Mouse (Mus musculus) central nervous system, embryonic 11.5 days (tissue): ENCODE measurements around the gene Smdt1. TPM values are rescaled to one million over a fixed set of nuclear protein-coding genes. Genes with fewer than 3 reads are reported as not detected.

Experiments used
- polyA plus RNA-seq: library from polyadenylated mRNA; depleted of rRNA; stranded (reverse); fragments of >200 nt; gene quantifications from 2 replicates; pipeline ENCODE4 v1.2.3, GENCODE M21; 2012; rRNA removed

Gene Smdt1
- polyA plus RNA-seq: 188 and 236 TPM in 2 replicates

DNA sequence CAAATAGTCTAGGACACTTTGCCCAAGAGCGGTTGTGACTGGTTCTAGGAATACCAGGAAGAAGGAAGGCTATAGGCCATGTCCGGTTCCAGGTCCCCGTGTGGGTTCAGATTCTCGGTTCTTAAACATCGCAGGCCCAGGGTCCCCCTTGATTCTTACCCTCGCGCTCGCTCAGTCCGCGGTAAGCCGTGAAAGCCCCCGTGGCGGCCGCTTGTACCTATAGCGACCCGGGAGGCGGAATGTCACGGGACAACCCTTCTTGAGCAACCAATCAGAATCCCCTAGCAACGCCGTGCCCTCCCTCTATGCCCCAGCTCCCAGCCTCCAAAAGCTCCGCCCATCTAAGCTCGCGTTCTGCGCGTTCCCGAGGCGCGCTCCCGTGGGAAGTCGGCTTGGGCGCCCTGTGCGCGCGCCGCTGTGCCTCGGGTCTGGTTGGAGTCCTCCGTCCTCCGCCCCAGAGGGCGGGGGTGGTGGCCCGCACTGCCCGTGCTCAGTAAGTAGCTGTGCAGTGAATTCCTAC is at the start of gene Smdt1, which contains the start of the genes Naga and Pheta2:
Gene Smdt1, plus strand, starts transcription at position 367 of the 520 bp plus-strand sequence.
Gene Naga, minus strand, starts transcription at position 333 of the 520 bp plus-strand sequence.
Gene Pheta2, plus strand, starts transcription at position 350 of the 520 bp plus-strand sequence.

DNA sequence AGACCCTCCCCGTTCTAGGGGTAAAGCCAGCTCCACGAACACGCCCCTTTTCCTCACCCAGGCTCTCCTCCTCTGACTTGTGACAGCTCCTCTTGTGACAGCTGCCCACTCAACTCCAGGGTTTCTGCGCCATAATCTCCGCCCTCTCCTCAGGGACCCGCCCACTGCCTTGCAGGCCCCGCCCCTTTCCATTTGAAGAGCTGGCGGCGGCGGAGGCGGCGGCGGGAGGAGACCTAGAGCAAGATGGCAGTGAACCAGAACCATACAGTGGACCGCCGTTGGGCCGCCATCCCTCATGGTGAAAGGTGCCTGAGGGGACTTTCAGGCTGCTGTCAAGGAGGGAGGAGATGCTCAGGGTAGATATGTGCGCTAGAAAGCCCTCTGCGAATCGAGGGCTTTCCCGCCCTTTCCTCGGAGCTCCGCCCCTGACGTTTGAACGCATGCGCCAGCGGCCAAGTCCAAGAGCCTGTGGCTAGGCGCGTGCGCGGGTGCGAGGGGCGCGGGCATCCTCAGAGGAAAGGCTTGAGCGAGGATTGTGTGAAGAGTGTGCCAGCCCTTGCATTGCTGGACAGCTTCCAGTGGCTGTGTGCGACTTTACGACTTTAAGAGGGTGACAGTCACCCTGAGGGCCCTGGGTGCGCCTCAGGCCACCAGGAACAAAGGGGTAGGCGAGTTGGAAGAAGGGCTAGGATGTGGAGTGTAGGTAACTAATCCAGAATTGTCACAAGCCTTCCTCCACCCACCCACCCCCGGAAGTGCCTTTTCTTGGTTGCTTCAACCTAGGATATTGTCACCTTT is 39.8 kb upstream of the Smdt1 start, which contains the start of gene Wbp2nl:
Gene Wbp2nl, plus strand, starts transcription at position 191 of the 798 bp plus-strand sequence.

DNA sequence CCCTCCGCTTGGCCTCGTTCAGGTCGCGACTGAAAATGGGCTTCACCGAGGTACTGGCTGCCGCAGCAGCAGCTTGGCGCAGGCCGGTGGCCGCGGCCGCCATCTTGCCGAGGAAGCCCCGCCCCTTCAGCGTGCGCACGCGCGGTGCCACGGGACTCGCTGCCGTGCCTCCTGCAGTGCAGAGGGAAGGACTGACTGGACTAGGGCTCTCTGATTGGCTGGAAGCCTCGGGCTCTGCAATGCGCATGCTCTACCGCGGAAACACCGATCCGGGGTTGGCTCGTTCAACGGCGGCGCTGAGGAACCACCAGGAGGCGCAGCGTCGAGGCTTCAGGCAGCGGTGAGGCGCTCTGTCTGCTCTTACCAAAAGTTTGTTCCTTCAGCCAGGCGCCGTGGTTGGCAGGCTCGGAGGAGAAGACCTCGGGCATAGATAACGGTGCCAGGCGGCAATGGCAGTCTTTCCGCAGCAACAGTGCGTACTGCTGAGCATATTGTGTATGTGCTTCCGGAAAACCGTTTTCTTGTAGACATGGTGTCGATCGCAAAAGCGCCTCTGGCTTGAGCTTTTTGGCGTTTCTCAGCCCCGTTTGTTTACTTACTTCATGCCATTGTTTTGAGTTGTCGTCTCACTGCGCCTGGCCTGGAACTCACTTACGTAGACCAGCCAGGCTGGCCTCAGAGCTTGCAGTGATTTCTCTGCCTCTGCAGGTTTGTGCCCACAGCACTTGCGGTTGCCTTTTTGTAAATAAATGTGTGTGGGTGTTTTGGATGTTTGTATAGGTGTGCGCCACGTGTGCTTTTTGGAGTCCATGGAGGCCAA is 15.6 kb downstream of the Smdt1 start, which contains the start of gene Ndufa6:
Gene Ndufa6, minus strand, starts transcription at position 197 of the 820 bp plus-strand sequence.

DNA sequence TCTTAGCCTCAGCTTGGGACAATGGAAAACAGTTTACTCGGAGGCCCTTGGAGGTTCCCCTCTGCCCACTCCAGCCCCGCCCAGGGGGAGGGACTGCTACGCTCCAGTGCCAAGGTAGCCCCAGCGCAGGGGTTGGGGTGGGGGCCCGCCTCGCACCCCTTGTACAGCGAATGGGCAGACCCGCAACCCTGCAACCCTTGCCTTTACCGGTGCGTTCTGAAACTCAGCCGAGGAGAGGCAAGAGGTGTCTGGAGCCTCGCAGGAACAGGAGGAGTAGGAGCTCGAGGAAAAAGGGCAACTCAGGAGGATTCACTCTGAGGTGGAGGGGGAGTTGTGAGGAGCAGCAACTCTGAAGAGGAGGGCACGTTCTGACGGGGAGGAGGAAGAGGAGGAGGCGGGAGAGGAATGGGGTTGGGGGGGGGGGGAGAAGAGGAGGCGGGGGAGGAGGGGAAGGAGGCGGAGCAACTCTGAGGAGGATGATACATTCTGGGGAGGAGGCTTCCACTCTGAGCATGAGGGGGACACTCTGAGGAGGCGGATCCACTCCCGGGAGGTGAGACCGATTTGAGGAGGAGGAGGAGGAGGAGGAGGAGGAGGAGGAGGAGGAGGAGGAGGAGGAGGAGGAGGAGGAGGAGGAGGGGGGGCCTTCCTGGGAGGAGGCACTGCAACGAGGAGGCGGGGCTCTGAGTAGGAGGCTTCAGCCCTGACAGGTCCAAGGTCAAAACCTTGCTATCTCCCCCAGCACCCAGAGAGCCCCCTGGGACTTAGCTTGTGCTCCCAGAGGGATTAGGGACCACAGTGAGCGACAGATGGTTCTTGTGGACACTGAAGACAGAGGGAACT is 41.3 kb downstream of the Smdt1 start, which contains the start of gene Cyp2d22:
Gene Cyp2d22, minus strand, starts transcription at position 390 of the 843 bp plus-strand sequence.

DNA sequence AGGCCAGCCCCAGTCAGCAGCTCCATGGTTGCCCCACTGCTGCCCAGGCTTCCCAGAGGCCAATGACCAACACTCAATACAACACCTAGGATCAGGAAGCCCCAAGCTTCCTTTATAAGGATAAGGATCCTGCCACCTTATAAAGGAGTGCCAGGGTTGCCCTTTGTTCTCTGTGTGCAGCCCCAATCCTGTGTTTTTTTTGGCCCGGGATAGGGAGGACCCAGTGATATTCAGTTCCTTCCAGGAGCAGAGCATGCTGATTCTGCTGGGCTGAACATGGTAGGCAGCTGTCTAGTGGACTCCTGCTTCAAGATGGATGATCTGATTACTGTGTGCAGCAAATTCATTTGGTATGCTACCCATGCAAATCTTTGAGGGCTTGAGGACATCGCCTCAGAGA is 55.2 kb downstream of the Smdt1 start, which contains the start of gene Cyp2d11:
Gene Cyp2d11, minus strand, starts transcription at position 101 of the 400 bp plus-strand sequence.

Other genes starting within 250 kb of the Smdt1 start
- 23.7 and 25.0 TPM in 2 replicates for gene Ccdc134, start 211.0 kb upstream of the Smdt1 start, polyA plus RNA-seq
- gene Srebf2, start 191.8 kb upstream of the Smdt1 start, polyA plus RNA-seq: 120 and 126 TPM in 2 replicates
- 0.57 and 1.2 TPM in 2 replicates for gene Shisa8, start 126.1 kb upstream of the Smdt1 start, polyA plus RNA-seq
- 0.14 and 0.28 TPM in 2 replicates for gene Tnfrsf13c, start 114.6 kb upstream of the Smdt1 start, polyA plus RNA-seq
- gene Cenpm, start 94.2 kb upstream of the Smdt1 start, polyA plus RNA-seq: 45.2 and 65.4 TPM in 2 replicates
- gene 1500009C09Rik, start 86.6 kb upstream of the Smdt1 start, polyA plus RNA-seq: 6.7 and 13.2 TPM in 2 replicates
- gene Sept3, start 64.1 kb upstream of the Smdt1 start, polyA plus RNA-seq: 154 and 257 TPM in 2 replicates
- gene Wbp2nl, start 40.0 kb upstream of the Smdt1 start, polyA plus RNA-seq: 0.18 and 0.19 TPM in 2 replicates
- gene Naga, start within 50 bp of the Smdt1 start, polyA plus RNA-seq: 47.0 and 64.3 TPM in 2 replicates
- gene Pheta2, start within 50 bp of the Smdt1 start, polyA plus RNA-seq: 4.6 and 5.6 TPM in 2 replicates
- gene Ndufa6, start 15.4 kb downstream of the Smdt1 start, polyA plus RNA-seq: 289 and 293 TPM in 2 replicates
- 11.4 and 15.8 TPM in 2 replicates for gene Cyp2d22, start 41.3 kb downstream of the Smdt1 start, polyA plus RNA-seq
- not detected in 2 replicates for gene Cyp2d11, start 55.1 kb downstream of the Smdt1 start, polyA plus RNA-seq
- 0.34 and 0.62 TPM in 2 replicates for gene Cyp2d10, start 68.2 kb downstream of the Smdt1 start, polyA plus RNA-seq
- 0.09 TPM in 1 of 2 replicates, not detected in the other for gene Cyp2d9, start 94.5 kb downstream of the Smdt1 start, polyA plus RNA-seq
- gene Cyp2d12, start 216.1 kb downstream of the Smdt1 start, polyA plus RNA-seq: not detected in 2 replicates